Mouse (Mus musculus) cerebellum, adult 18-20 months (tissue): ENCODE results near the gene Tex33.
"Not testable (repeated sequence)": the region's sequence is repeated elsewhere in the genome, so short reads cannot be mapped to it uniquely, and the experiment has no call there.

Source experiments
- DNase-seq, 2 experiments: peaks; one replicate each; pipeline ENCODE4 v3.0.0; 2021

The Tex33 gene

GRCm38 (mm10) chr15:78369641-78370040, 26.1 kb downstream of the Tex33 start:
- no peak for DNase-seq

- peak; percentile 28 to 56 for DNase-seq
Measured at GRCm38 (mm10) chr15:78368926-78369346, 26.8 kb downstream of the Tex33 start.

GRCm38 (mm10) chr15:78367811-78368210, 27.9 kb downstream of the Tex33 start:
- DNase-seq: no peak

- DNase-seq: no peak
Measured at GRCm38 (mm10) chr15:78366875-78367274, 28.8 kb downstream of the Tex33 start.

GRCm38 (mm10) chr15:78365916-78366315, 29.8 kb downstream of the Tex33 start:
- no peak for DNase-seq

GRCm38 (mm10) chr15:78355548-78355947, 40.2 kb downstream of the Tex33 start:
- no peak for DNase-seq

- DNase-seq: peak; percentile 37 to 39
Measured at GRCm38 (mm10) chr15:78354958-78355357, 40.8 kb downstream of the Tex33 start.

GRCm38 (mm10) chr15:78351586-78352165, 44.0 kb downstream of the Tex33 start:
- DNase-seq: no peak

- no peak for DNase-seq
Measured at GRCm38 (mm10) chr15:78344567-78344966, 51.1 kb downstream of the Tex33 start.

GRCm38 (mm10) chr15:78343683-78344082, 52.0 kb downstream of the Tex33 start:
- DNase-seq: no peak

GRCm38 (mm10) chr15:78340919-78341318, 54.8 kb downstream of the Tex33 start:
- DNase-seq: not testable (repeated sequence)

- DNase-seq: peak; percentile 46 to 52
Measured at GRCm38 (mm10) chr15:78339627-78340423, 55.9 kb downstream of the Tex33 start.

- no peak for DNase-seq
Measured at GRCm38 (mm10) chr15:78334380-78334779, 61.3 kb downstream of the Tex33 start.

- DNase-seq: no peak
Measured at GRCm38 (mm10) chr15:78332981-78333380, 62.7 kb downstream of the Tex33 start.

- no peak for DNase-seq
Measured at GRCm38 (mm10) chr15:78331523-78332340, 64.0 kb downstream of the Tex33 start.

GRCm38 (mm10) chr15:78330706-78331105, 65.0 kb downstream of the Tex33 start:
- no peak for DNase-seq

- DNase-seq: not testable (repeated sequence)
Measured at GRCm38 (mm10) chr15:78329972-78330371, 65.7 kb downstream of the Tex33 start.

- DNase-seq: no peak
Measured at GRCm38 (mm10) chr15:78328520-78329097, 67.1 kb downstream of the Tex33 start.
